Mouse (Mus musculus) neural tube, embryonic 12.5 days (tissue): ENCODE data around the gene Cdc42bpb. TPM values are rescaled to one million over a fixed set of nuclear protein-coding genes. Genes with fewer than 3 reads are reported as not detected.
A peak's percentile ranks its signal among the peaks of the same experiment; 100 is the strongest.

Experiments used
- ATAC-seq: fragments of 200-750 bp; cut with Nextera tagmentation; 2 replicates; pipeline ENCODE4 v1.8.0; 2017; ENCODE audit warnings: low read depth, mild to moderate bottlenecking, moderate TSS enrichment, moderate library complexity; ENCODE audit not compliant: low FRiP score
- H3K27ac ChIP-seq: fragments of 300-500 bp; sonication (generic); 2 replicates; pipeline ENCODE4 v1.5.1; 2016
- H3K27me3 ChIP-seq: fragments of 300-500 bp; sonication (generic); replicated peaks from 2 replicates; pipeline ENCODE4 v1.6.1; 2016; ENCODE audit warnings: mild to moderate bottlenecking
- H3K36me3 ChIP-seq: fragments of 300-500 bp; sonication (generic); 2 replicates; pipeline ENCODE4 v1.6.1; 2016; ENCODE audit warnings: mild to moderate bottlenecking
- H3K4me1 ChIP-seq: fragments of 300-500 bp; sonication (generic); 2 replicates; pipeline ENCODE4 v1.6.1; 2016
- H3K4me2 ChIP-seq: fragments of 300-500 bp; sonication (generic); replicated peaks from 2 replicates; pipeline ENCODE4 v1.6.1; 2016; ENCODE audit warnings: mild to moderate bottlenecking
- H3K4me3 ChIP-seq: fragments of 300-500 bp; sonication (generic); 2 replicates; pipeline ENCODE4 v1.5.1; 2016
- H3K9ac ChIP-seq: fragments of 300-500 bp; sonication (generic); 2 replicates; pipeline ENCODE4 v1.6.1; 2016; ENCODE audit warnings: mild to moderate bottlenecking
- H3K9me3 ChIP-seq: fragments of 300-500 bp; sonication (generic); 2 replicates; pipeline ENCODE4 v1.6.1; 2016; ENCODE audit warnings: mild to moderate bottlenecking
- WGBS: fragments of 180-500 bp; shearing (Covaris S2); methylation state at CpG from one replicate; pipeline ENCODE4 v1.1.7; 2016; 5-methylcytosine and 5-hydroxymethylcytosine counted together
- polyA plus RNA-seq: library from polyadenylated mRNA; unstranded; fragments of >200 nt; fragmentation: Nextera tagmentation; extraction: Ambion mirVana; gene quantifications from 2 replicates; pipeline ENCODE4 v1.2.1, GENCODE M21; 2016

Cdc42bpb gene
- polyA plus RNA-seq, 1 experiment from 2014 or later, result 44.9 TPM

- Histone ChIP-seq H3K4me2 (peak overlapping the region; percentile 98), H3K9me3 (no peaks in the 10 kb centered on the region), H3K27ac (peak overlapping the region; percentile 91), H3K4me3 (peak overlapping the region; percentile 97), H3K4me1 (peaks cover 24% of the 10 kb centered on the region), H3K9ac (peak overlapping the region; percentile 91), H3K36me3 (no peaks in the 10 kb centered on the region), H3K27me3 (no peaks in the 10 kb centered on the region)
- ATAC-seq, result peak; percentile 22
- WGBS, result under 1% methylated on average over 49 of the region's 49 CpGs
These were observed 639 bp downstream of the Cdc42bpb start for GRCm38 (mm10) chr12:111376826-111377331.

- H3K9me3 ChIP-seq, result no peaks in the 10 kb centered on the region
- peak overlapping the region; percentile 91 for H3K9ac ChIP-seq
- no peak for ATAC-seq
- peak overlapping the region; percentile 97 for H3K4me3 ChIP-seq
- H3K27ac ChIP-seq, result no peak overlapping the region
- peak overlapping the region; percentile 98 for H3K4me2 ChIP-seq
- no peaks in the 10 kb centered on the region for H3K27me3 ChIP-seq
- no peaks in the 10 kb centered on the region for H3K36me3 ChIP-seq
- H3K4me1 ChIP-seq, result peaks cover 24% of the 10 kb centered on the region
- WGBS, result 40% methylated on average over 6 of the region's 6 CpGs
These were observed 1.5 kb downstream of the Cdc42bpb start for GRCm38 (mm10) chr12:111376053-111376452.

- peak overlapping the region; percentile 98 for H3K4me2 ChIP-seq
- H3K4me3 ChIP-seq, result peak overlapping the region; percentile 97
- 75% methylated on average over 12 of the region's 12 CpGs for WGBS
- H3K27me3 ChIP-seq, result no peaks in the 10 kb centered on the region
- no peak overlapping the region for H3K27ac ChIP-seq
- H3K9ac ChIP-seq, result peak overlapping the region; percentile 91
- no peaks in the 10 kb centered on the region for H3K36me3 ChIP-seq
- ATAC-seq, result no peak
- peaks cover 24% of the 10 kb centered on the region for H3K4me1 ChIP-seq
- H3K9me3 ChIP-seq, result no peaks in the 10 kb centered on the region
These were observed 2.0 kb downstream of the Cdc42bpb start for GRCm38 (mm10) chr12:111375559-111375958.

GRCm38 (mm10) chr12:111374727-111375126, 2.8 kb downstream of the Cdc42bpb start:
- Histone ChIP-seq H3K4me2 (no peak overlapping the region; the same call in 1 of the 2 replicates), H3K27me3 (no peaks in the 10 kb centered on the region)

GRCm38 (mm10) chr12:111373411-111373810, 4.1 kb downstream of the Cdc42bpb start:
- Histone ChIP-seq H3K4me3 (no peak overlapping the region), H3K9me3 (no peaks in the 10 kb centered on the region), H3K4me1 (peaks cover 36% of the 10 kb centered on the region), H3K36me3 (no peaks in the 10 kb centered on the region), H3K27me3 (no peaks in the 10 kb centered on the region), H3K9ac (no peak overlapping the region), H3K27ac (no peak overlapping the region), H3K4me2 (no peak overlapping the region)
- ATAC-seq, result no peak
- WGBS, result 66% methylated on average over 6 of the region's 6 CpGs

More at GRCm38 (mm10) chr12:111374727-111375126, 2.8 kb downstream of the Cdc42bpb start:
- WGBS, result 87% methylated on average over 10 of the region's 10 CpGs
- Histone ChIP-seq H3K9ac (no peak overlapping the region), H3K27ac (no peak overlapping the region), H3K4me3 (no peak overlapping the region), H3K4me1 (peaks cover 33% of the 10 kb centered on the region), H3K36me3 (no peaks in the 10 kb centered on the region), H3K9me3 (no peaks in the 10 kb centered on the region)
- ATAC-seq, result no peak

- Histone ChIP-seq H3K4me1 (peaks cover 43% of the 10 kb centered on the region), H3K4me2 (no peak overlapping the region), H3K36me3 (no peaks in the 10 kb centered on the region), H3K27me3 (no peaks in the 10 kb centered on the region), H3K9ac (no peak overlapping the region), H3K27ac (no peak overlapping the region), H3K9me3 (no peaks in the 10 kb centered on the region), H3K4me3 (no peak overlapping the region)
- no peak for ATAC-seq
- WGBS, result 87% methylated on average over 7 of the region's 7 CpGs
These were observed 5.6 kb downstream of the Cdc42bpb start for GRCm38 (mm10) chr12:111371905-111372304.

GRCm38 (mm10) chr12:111370249-111370648, 7.3 kb downstream of the Cdc42bpb start:
- no peak overlapping the region for H3K27ac ChIP-seq
- WGBS, result 57% methylated on average over 4 of the region's 4 CpGs
- H3K36me3 ChIP-seq, result no peaks in the 10 kb centered on the region
- no peaks in the 10 kb centered on the region for H3K9me3 ChIP-seq
- H3K4me3 ChIP-seq, result no peak overlapping the region
- H3K27me3 ChIP-seq, result no peaks in the 10 kb centered on the region
- peaks cover 29% of the 10 kb centered on the region for H3K4me1 ChIP-seq
- ATAC-seq, result no peak
- H3K4me2 ChIP-seq, result no peak overlapping the region
- H3K9ac ChIP-seq, result no peak overlapping the region

- Histone ChIP-seq H3K9ac (no peak overlapping the region), H3K4me2 (no peak overlapping the region), H3K27ac (no peak overlapping the region), H3K27me3 (no peaks in the 10 kb centered on the region), H3K4me3 (no peak overlapping the region), H3K4me1 (peaks cover 29% of the 10 kb centered on the region), H3K36me3 (no peaks in the 10 kb centered on the region), H3K9me3 (no peaks in the 10 kb centered on the region)
- ATAC-seq, result no peak
- WGBS, result 89% methylated on average over 7 of the region's 7 CpGs
These were observed 10.5 kb downstream of the Cdc42bpb start for GRCm38 (mm10) chr12:111367065-111367464.

- Histone ChIP-seq H3K27me3 (no peaks in the 10 kb centered on the region), H3K36me3 (no peaks in the 10 kb centered on the region), H3K27ac (no peak overlapping the region), H3K9me3 (no peaks in the 10 kb centered on the region), H3K4me1 (peaks cover 31% of the 10 kb centered on the region), H3K4me3 (no peak overlapping the region), H3K4me2 (no peak overlapping the region), H3K9ac (no peak overlapping the region)
- ATAC-seq, result no peak
- WGBS, result 91% methylated on average over 3 of the region's 3 CpGs
These were observed 13.3 kb downstream of the Cdc42bpb start for GRCm38 (mm10) chr12:111364234-111364633.

- Histone ChIP-seq H3K27me3 (no peaks in the 10 kb centered on the region), H3K27ac (no peak overlapping the region), H3K9ac (no peak overlapping the region), H3K4me1 (peaks cover 43% of the 10 kb centered on the region), H3K4me3 (no peak overlapping the region), H3K4me2 (no peak overlapping the region), H3K9me3 (no peaks in the 10 kb centered on the region), H3K36me3 (no peaks in the 10 kb centered on the region)
- no peak for ATAC-seq
- 72% methylated on average over 14 of the region's 14 CpGs for WGBS
These were observed 16.0 kb downstream of the Cdc42bpb start for GRCm38 (mm10) chr12:111361319-111362098.

GRCm38 (mm10) chr12:111360671-111361070, 16.8 kb downstream of the Cdc42bpb start:
- no peak for ATAC-seq
- Histone ChIP-seq H3K9me3 (no peaks in the 10 kb centered on the region), H3K4me2 (no peak overlapping the region), H3K36me3 (no peaks in the 10 kb centered on the region), H3K27me3 (no peaks in the 10 kb centered on the region), H3K27ac (no peak overlapping the region), H3K4me1 (peaks cover 46% of the 10 kb centered on the region), H3K4me3 (no peak overlapping the region), H3K9ac (no peak overlapping the region)
- 91% methylated on average over 16 of the region's 16 CpGs for WGBS

GRCm38 (mm10) chr12:111356216-111356615, 21.3 kb downstream of the Cdc42bpb start:
- 91% methylated on average over 8 of the region's 8 CpGs for WGBS
- no peak for ATAC-seq
- no peaks in the 10 kb centered on the region for H3K27me3 ChIP-seq
- no peak overlapping the region for H3K4me2 ChIP-seq
- no peaks in the 10 kb centered on the region for H3K36me3 ChIP-seq
- H3K9me3 ChIP-seq, result no peaks in the 10 kb centered on the region
- peaks cover 65% of the 10 kb centered on the region for H3K4me1 ChIP-seq
- H3K9ac ChIP-seq, result no peak overlapping the region
- no peak overlapping the region for H3K27ac ChIP-seq
- H3K4me3 ChIP-seq, result no peak overlapping the region

- no peak overlapping the region for H3K9ac ChIP-seq
- no peak overlapping the region for H3K27ac ChIP-seq
- H3K4me1 ChIP-seq, result peaks cover 56% of the 10 kb centered on the region
- no peak overlapping the region for H3K4me2 ChIP-seq
- H3K9me3 ChIP-seq, result no peaks in the 10 kb centered on the region
- H3K36me3 ChIP-seq, result no peaks in the 10 kb centered on the region
- no peak overlapping the region for H3K4me3 ChIP-seq
- no peaks in the 10 kb centered on the region for H3K27me3 ChIP-seq
- 84% methylated on average over 5 of the region's 5 CpGs for WGBS
- ATAC-seq, result no peak
These were observed 23.4 kb downstream of the Cdc42bpb start for GRCm38 (mm10) chr12:111354142-111354541.
